Mouse (Mus musculus): Measurements from ENCODE around the gene Gpr18.

GRCm38 (mm10) chr14:121929243-121929951, 13.8 kb upstream of the Gpr18 start:
- TF ChIP-seq CTCF (IDR thresholded peaks at IDR 0.05; ENCODE audit: extremely low read depth, insufficient read depth, low read length) (no peak), POLR2A (IDR thresholded peaks at IDR 0.05; ENCODE audit: extremely low read depth, insufficient read depth, low read length) (no peak)

Data from cortical plate, adult 2 months (tissue).